Mouse (Mus musculus) layer of hippocampus, postnatal 10 days (tissue): ENCODE results near the gene Mtor. TPM values are rescaled to one million over a fixed set of nuclear protein-coding genes. Genes with fewer than 3 reads are reported as not detected.

ENCODE experiments used
- DNase-seq, 2 experiments: peaks; one replicate each; pipeline ENCODE4 v3.0.0; 2021; ENCODE audit warnings: low spot score in 2 of 2
- total RNA-seq, 2 experiments: library from RNA; stranded (reverse); gene quantifications; 2 replicates each; pipeline ENCODE4 v1.2.3; 2021

Gene Mtor
- total RNA-seq, 2 experiments from 2014 or later: 81.3 to 85.9 TPM

DNA sequence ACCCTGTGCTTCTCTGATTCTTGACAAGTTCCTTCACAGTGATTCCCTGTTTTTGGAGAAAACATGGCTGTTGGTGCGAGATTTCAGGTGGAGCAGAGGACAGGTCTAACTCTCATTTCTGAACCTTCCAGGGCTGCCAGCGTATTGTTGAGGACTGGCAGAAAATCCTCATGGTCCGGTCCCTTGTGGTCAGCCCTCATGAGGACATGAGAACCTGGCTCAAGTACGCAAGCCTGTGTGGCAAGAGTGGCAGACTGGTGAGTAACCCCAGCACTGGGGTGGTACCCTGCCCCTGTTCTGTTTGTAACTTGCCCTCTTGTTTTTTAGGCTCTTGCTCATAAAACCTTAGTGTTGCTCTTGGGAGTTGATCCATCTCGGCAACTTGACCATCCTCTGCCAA lies 81.9 kb downstream of the Mtor start:
- DNase-seq: no peak

DNA sequence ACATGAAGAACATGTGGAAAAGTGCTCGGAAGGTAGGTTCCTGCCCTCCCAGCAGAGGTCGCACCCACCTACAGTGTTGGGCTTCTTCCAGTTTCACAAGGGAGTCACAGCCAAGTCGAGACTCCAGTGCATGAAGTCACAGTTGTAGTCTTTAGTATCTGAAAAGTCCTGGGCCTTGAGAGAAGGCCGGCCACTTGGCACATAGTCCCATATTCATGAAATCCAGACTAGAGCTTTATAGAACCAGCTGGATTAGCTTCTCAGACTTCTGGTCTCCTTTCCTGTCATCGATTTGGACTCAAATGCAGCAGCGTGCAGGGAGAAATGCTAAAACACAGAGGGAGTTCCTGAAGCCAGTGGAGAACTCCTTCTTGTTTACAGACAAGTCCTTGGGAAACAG lies 82.4 kb downstream of the Mtor start:
- DNase-seq: no peak

DNA sequence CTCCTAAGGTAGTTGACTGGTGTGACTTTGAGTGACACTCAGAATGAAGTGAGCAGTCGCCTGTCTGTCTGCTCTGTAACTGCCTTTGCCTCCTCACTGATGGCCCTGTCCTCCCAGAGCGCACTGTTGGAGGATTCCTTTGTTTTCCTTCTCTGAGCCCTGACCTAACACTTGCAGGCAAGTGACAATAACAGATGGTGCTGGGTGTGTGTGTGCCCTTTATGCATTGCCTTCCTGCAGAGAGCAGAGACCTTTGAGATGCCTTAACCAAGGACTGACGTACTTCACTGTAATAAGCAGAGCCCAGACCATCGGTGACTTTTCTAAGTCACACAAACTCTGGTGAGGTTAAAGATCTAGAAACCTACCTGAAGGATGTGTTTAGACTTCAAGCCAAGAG lies 82.9 kb downstream of the Mtor start:
- no peak for DNase-seq

DNA sequence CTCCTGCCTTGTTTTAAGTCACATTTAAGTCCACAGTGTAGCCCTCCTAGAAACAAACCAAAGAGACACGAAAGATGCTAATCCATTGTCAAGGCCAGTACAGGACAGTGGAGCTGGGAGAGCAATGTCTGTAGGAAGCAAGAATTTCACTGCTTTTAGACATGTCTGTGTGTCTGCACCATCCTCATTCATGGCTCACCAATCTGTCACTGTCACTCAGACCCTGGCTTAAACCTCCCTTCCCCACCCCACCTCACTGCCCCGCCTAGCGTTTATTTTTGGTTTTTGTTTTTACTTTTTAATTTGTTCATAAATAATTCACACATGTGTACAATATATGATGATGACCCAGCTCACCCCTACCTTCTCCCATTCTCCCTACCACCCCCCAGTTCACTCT lies 84.1 kb downstream of the Mtor start:
- DNase-seq: no peak

DNA sequence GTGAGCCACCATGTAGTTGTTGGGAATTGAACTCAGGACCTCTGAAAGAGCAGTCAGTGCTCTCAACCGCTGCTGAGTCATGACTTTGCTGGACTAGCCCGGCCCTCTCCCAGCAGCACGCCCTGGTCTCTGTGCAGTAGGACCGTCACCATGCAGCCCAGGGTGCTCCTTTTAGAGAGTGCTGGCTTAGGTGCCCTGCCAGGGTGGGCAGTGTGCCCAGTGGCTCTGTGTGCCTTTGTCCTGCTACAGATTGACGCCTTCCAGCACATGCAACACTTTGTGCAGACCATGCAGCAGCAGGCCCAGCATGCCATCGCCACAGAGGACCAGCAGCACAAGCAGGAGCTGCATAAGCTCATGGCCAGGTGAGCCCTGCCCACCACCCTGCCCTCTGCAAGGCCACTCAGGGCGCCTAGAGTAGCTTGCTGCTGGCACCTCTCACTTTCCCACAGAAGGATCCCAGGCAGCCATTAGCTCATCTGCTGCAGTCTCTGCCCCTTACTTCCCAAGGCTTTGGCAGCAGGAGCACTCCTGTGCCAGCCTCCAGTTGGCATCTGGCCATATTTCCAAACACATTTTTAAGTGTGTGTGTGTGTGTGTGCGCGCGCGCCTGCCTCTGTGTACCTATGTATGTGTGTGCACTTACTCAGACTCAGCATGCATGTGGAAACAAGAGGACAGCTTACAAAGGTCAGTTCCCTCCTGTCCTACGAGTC lies 85.4 kb downstream of the Mtor start:
- peak; percentile 58 to 70 for DNase-seq

DNA sequence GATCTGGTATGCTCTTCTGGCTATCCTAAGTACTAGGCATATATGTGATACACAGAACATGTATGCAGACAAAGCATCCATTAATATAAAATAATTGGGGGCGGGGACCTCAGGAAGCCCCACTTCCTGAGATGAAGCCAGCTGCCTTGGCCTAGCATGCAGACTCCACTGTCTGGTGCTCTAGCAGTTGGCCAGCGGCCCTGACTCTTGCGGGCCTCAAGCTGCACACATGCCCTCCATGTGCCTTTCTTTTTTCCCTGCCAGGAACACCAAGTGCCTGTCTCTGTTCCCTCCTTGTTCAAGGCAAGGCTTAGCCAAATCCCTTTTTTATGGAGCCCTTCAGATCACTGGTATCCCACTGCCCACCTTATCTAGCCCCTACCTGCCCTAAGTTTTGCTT lies 87.5 kb downstream of the Mtor start:
- DNase-seq: peak in 1 of 2 experiments; percentile 28

DNA sequence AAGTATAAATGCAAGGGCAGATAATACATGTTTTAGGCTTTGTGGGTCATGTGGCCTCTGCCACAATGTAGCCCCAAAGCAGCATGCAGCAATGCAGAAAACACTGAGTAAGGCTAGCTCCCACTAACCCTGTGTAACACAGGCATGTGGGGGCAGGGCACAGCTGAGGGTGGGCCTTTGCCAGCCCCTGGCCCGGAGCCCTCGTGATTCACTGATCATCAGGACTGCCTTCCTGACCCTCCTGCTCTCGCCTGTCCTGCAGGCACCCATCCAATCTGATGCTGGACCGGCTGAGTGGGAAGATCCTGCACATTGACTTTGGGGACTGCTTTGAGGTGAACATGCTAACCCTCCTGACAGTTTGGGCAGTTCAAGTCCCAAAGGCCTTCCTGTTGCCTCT lies 100.7 kb downstream of the Mtor start:
- no peak for DNase-seq

DNA sequence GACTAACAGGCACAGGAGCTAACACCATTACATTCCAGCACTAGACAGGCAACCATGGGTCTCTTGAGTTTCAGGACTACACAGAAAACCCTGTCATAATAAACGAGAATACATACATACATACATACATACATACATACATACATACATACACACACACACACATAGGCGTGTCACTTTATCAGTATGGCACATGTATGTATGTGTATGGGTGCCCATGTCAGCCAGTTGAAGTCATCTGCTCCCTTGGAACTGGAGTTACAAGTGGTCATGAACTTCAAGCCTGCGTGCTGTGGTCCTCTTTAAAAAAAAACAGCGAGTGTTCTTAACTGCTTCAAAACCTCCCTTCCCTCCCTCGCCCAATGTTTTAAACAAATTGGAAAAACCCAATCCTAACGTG lies 109.4 kb downstream of the Mtor start:
- DNase-seq: no peak

DNA sequence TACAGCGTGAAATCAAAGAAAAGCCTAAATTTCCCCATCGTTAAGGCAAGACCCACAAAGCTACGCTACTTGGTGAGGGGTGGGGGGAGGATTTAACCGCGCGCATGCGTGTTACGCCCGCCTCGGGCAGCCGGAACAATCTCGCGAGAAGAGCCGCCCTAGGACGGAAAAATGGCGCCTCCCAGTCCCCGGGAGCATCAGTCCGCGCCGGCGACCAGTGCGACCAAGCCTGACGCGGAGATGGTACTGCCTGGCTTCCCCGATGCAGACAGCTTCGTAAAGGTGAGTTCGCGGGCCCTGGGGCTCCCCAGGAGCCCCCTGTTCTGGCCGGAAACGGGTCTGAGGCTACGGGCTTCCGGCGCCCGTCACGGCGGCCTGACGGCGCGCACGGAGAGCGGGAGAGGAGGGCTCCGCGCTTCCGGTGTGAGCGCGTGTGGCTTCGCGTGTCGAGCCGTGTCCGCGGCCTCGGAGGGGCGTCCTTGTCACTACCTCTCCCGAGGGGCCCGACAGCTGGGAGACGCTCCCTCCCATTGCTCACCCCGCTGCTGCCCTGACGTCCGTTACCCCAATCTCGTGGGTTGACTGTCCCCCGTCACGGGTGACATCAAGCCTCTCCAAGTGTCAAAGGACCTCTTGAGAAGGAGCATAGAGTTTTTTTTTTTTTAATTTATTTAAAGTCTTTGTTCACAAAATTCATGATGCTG lies 110.0 kb downstream of the Mtor start, which contains the start of gene Exosc10:
TSS of gene Exosc10 (plus strand) at position 133 of the 704 bp plus-strand sequence.
- peak; percentile 84 to 90 for DNase-seq

DNA sequence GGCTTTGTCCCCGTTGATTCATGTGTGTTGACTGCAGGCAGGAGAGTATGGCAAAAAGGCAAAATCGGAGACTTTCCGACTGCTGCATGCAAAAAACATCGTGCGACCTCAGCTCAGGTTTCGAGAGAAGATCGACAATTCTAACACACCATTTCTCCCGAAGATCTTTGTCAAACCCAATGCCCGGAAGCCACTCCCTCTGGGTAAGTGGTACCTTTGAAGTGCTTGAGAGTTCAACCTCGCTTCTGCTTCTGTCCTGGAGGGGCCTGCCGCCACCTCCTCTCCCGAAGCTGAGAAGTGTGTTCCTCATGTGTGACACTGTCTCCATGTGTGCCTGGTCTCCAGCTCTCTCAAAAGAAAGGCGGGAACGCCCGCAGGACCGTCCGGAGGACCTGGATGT lies 114.3 kb downstream of the Mtor start:
- DNase-seq: no peak

DNA sequence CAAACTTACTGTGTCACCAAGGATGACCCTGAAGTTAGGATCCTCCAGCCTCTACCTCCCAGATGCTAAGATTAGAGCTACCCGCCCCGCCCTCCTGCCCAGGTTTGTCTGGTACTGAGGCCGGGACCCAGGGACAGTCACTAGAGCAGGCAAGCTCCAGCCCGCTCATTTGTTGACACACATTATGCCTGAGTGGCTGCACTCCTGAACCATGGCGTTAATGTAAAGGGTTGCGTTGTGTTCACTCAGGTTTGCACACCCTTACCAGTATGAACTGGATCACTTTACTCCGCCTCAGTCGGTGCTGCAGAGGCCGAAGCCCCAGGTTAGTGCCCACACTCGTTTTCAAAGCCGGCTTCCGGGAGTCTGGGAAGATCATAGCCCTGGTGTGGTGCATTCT lies 115.2 kb downstream of the Mtor start:
- DNase-seq: no peak

DNA sequence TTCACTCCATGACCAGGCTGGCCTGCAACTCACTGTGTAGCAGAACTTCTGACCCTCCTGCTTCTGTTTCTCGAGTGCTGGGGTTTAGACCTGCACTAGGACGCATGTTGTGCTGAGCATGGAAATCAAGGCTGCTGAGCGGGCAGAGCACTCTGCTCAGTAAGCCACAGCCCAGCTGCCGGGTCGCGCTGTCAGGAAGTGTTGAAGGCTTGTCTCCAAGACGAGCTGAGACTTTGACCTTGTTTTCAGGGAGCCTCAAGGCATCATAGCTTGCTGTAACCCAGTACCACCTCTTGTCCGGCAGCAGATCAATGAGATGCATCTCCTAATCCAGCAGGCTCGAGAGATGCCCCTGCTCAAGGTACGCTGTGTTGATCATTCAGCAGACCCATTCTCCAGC lies 121.7 kb downstream of the Mtor start:
- DNase-seq: no peak

DNA sequence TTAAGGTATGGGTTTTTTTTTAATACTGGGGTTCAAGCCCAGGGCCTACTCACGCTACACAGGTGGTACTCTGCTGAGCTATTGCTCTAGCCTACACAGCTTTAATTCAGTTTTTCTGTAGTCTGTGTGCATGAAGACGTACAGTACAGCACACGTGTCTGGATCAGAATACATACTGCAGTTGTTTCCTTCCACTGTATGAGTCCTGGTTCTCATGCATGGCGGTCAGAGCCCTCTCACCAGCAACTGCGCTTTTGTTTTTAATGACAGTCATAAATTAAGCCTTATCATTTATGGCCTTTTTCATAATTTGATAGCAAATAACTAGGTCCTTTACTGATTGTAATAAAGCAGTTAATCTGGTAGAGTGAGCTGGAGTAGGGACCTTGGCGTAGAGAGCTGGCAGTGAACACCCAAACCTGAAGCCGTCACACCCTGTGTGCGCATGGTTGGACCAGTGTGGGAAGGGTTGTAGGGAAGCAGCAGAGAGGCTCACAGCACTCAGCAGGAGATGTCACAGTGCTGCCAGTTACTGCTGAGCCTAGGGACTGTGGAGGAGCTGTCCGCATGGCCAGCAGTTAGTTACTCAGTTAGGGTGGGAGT lies 122.4 kb downstream of the Mtor start:
- DNase-seq: no peak

DNA sequence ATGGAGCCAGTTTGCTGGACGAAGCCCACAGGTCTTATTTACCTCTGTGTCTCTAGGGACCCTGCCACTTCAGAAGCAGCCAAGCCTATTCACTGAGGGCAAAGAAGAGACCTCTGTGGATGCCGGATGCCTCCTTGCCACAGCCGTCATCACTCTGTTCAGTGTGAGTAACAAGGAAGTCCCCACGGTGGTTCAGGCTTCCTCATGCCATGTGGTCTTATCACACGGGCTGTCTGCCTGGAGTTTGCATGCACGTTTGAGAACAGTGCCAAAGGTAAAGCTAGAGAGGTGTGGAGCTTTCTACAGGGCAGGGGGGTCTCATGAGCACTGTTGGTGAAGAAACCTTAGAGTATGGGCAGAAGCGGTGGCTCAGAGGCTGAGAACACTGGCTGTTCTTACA lies 124.8 kb downstream of the Mtor start:
- DNase-seq: no peak

DNA sequence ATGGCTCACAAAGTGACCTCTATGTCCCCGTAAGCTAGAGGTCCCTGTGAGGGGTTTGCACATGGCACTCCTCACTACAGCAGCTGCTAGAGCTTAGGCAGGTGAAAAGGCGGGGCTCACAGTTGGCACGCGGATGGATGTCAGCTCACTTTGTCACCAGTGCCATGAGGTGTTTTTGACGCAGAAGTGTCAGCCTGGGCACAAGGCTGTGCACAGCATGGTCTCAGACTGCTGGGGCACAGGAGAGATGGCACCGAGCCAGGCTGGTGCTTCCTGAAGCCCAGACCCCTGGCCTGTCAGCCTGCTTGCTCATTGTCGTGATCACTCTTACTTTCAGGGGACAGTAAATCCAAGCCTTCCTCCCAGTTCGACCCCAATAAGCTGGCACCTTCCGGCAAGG lies 132.4 kb downstream of the Mtor start:
- DNase-seq: no peak

DNA sequence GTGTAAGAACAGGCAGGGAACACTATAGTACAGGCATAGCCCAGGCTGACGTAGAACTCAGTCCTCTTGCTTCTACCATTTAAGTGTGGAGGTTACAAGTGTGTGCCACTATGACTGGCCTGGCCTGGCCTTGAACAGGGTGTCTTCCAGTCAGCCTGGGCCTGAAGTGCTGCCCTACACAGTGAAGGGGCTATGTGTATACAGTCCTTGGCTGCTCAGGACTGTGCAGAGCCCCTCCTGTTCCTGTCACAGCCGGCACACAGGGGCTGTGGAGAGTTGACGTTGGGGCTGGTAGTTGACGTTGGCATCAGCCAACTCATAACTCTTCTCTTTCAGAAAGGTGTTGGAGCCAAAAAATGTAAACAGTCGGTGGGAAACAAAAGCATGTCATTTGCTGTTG lies 133.0 kb downstream of the Mtor start:
- no peak for DNase-seq

DNA sequence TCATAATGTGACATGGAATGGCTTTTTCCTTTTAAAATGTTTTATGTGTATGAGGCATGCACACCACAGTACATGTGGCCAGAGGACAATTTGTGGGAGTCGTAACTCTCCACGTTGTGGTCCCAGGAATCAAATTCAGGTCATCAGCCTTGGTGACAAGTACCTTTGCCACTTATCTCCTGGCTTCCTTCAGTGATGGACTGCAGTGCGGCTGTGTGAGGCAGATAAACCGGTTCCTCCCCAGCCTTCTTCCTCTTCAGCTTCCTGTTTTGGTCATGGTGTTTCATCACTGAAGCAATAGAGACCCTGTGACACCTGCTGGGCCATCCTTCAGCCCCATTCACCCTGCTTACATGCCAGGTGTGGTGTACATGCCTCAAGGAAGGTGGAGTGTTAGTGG lies 134.8 kb downstream of the Mtor start:
- no peak for DNase-seq

DNA sequence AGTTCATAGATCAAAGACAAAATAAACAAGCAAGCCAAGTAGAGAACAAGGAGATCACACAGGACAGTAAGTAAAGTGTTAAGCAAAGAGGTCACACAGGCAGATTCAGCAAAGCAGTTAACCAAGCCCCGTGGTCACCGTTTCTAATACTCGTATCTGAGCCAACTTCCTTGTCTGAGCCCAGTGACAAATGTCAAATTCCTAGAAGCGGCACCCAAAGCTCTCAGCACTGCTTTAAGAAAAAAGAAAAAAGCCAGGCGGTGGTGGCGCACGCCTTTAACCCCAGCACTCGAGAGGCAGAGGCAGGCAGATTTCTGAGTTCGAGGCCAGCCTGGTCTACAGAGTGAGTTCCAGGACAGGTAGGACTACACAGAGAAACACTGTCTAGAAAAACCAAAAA lies 138.2 kb downstream of the Mtor start:
- no peak for DNase-seq

DNA sequence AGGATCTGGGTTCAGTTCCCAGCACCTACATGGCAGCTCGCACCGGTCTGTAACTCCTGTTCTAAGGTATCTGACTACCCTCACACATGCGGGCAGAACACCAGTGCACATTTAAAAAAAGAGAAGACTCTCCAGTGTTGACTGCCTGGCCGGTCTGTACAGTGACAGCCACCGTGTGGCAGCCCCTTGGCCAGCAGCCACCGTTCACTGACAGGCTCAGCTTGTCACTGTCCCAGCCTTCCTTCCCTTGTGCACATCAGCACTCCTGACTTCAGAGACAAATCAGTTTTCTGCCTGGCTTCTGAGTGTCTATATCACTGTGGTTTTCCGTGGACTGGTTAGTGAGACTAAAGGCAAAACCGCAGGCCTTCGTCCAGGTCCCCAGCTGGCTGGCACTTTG lies 140.4 kb downstream of the Mtor start:
- peak; percentile 46 to 52 for DNase-seq

DNA sequence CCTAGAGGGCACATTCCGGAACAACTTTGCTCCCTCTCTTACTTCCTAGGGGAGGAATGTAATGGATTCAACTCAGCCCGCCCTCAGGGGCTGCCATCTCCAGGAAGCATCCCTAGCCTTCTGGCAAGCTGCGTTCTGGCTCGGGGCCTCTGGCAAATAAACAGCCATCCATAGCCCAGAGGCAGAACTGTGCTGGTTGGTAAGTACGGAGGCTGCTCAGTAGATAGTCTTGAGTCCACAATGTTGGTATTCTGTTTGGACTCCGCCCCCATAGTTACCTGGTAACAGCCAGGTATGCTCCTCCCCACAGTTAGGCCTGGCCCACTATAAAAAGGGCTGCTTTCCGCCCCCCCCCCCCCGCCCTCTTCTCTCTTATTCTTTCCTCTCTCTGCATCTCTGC lies 141.2 kb downstream of the Mtor start:
- DNase-seq: peak; percentile 64 to 72

DNA sequence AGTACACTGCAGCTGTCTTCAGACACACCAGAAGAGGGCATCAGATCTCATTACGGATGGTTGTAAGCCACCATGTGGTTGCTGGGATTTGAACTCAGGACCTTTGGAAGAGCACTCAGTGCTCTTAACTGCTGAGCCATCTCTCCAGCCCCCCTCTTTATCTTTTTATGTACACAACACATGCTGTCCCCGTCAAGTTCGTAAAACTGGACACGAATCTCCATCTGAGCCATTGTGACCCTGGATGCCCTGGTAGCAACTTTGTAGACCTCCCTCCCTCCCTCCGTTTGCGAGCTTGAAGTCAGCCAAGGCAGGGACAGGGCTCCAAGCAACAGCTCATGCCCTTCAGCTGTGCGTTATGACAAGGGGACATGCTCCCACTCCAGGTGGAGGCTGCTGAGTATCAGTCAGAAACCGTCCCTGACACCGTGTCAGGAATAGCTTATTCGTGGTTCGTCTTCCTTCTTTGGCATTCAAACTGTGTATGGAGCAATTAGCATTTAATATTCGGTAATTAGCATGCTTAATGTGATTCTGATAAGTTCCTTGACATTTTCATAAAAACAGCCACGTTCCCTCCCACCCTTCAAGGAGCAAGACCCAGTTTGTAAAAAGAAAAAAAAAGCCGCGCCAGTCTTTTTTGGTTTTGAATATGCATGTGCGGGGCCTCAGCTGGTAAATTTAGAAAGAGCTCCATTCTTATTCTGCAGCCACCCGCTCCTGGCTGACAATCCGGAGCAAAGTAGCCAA lies 142.2 kb downstream of the Mtor start:
- peak; percentile 33 to 45 for DNase-seq

DNA sequence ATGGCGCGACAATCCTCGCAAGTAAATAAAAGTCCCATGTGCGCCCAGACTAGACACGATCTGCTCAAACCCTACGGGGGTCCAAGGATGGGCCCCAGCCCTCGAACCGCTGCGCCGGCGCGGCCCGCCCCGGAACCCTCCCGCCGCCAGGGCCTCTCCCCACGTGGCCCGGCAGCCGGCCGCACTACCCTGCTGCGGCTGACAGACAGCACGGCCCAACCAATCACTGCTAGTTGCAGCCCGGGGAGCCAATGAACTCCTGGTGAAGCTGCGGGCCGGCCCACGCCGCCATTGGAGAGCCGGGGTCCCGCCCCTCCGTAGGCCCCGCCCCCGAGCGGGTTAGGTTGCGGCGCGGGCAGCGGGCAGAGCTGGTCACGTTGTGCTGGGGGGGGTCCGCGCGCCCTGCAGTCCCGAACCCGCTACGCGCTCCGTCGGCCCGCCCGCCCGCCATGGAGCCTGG lies 142.8 kb downstream of the Mtor start, which contains the start of gene Srm:
TSS of gene Srm (plus strand) at position 333 of the 460 bp plus-strand sequence.
- peak; percentile 95 to 97 for DNase-seq
